ENCODE assay signal across 22 mouse cellular contexts in the genomic region with DNA sequence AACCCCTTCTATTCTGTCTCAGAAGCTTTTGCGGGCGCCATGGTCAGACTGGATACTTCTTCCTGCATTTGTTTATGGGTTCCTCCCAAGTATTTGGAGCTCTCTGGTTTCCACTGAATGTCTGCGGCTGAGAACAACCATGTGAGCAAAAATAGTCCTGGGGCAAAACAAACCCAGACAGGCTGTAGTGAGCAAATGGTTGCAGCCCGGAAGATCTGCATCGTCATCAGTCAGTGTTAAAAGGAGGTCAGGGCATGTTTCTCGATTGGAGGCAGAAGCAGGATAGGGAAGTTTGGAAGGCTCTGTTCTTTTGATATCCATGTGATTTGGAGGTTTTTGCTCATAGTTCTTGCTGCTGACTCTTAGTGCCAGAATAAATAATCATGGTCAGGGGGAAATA.
DNase-seq lines count a peak whose midpoint lies in the region; ATAC-seq lines count a peak whose summit lies in the region.
"Had no signal": no experiment of that assay in that cellular context is flagged by ENCODE, and none has a peak within 500 bp of the region (broad histone marks: within the 10 kb centered on the region; RNA-seq: fewer than 3 reads in every experiment).

No protein-coding gene starts in this region.

- no peaks in the 10 kb centered on the region for H3K9me3 ChIP-seq in embryonic facial prominence, embryonic 14.5 days (ENCODE audit: control insufficient read depth, low read length)
- H3K9me3 ChIP-seq in embryonic facial prominence, embryonic 10.5 days = no peaks in the 10 kb centered on the region
- H3K9me3 ChIP-seq: hindbrain, embryonic 13.5 days; midbrain, embryonic 10.5 days had no signal

- 34% methylated on average over 6 of the region's 6 CpGs for WGBS in embryonic facial prominence, embryonic 14.5 days
- 56% methylated on average over 6 of the region's 6 CpGs for WGBS in embryonic facial prominence, embryonic 10.5 days

- H3K9ac ChIP-seq in embryonic facial prominence, embryonic 14.5 days (ENCODE audit: low read depth, low read length) = no peak overlapping the region
- H3K9ac ChIP-seq: hindbrain, embryonic 13.5 days had no signal

- H3K36me3 ChIP-seq in embryonic facial prominence, embryonic 14.5 days (ENCODE audit: control insufficient read depth, insufficient read depth, low read length) = no peaks in the 10 kb centered on the region
- no peaks in the 10 kb centered on the region for H3K36me3 ChIP-seq in embryonic facial prominence, embryonic 10.5 days (replicated peaks)
- H3K36me3 ChIP-seq: hindbrain, embryonic 13.5 days; midbrain, embryonic 10.5 days had no signal

- no peak overlapping the region for H3K27ac ChIP-seq in embryonic facial prominence, embryonic 14.5 days (replicated peaks; ENCODE audit: low read depth, low read length)
- no peak overlapping the region for H3K27ac ChIP-seq in embryonic facial prominence, embryonic 10.5 days (replicated peaks)
- H3K27ac ChIP-seq: hindbrain, embryonic 13.5 days; layer of hippocampus, adult 2 months; macrophage; midbrain, embryonic 10.5 days; stomach, postnatal 0 days had no signal

- no peak overlapping the region for H3K4me3 ChIP-seq in embryonic facial prominence, embryonic 14.5 days (ENCODE audit: low read depth, low read length)
- H3K4me3 ChIP-seq in embryonic facial prominence, embryonic 10.5 days = no peak overlapping the region
- H3K4me3 ChIP-seq: erythroblast, embryonic 14.5 days; hindbrain, embryonic 13.5 days; layer of hippocampus, adult 2 months; midbrain, embryonic 10.5 days had no signal

- DNase-seq in embryonic facial prominence, embryonic 14.5 days (ENCODE audit: low spot score) = peak; percentile 76
- DNase-seq in embryonic facial prominence, embryonic 10.5 days (ENCODE audit: low spot score) = no peak
- DNase-seq in kidney, adult 11 months = peak; percentile 3
- DNase-seq in kidney, adult 18-20 months = no peak
- DNase-seq in lung, postnatal 10 days = peak; percentile 8
- no peak for DNase-seq in lung, adult 18-20 months
- peak; percentile 20 for DNase-seq in yolk sac, embryonic 10.5 days (ENCODE audit: low spot score)
- DNase-seq in frontal cortex, postnatal 36 days (ENCODE audit: low spot score in 2 of 2) = no peak
- DNase-seq: adrenal gland, adult 8-10 months; B cell, adult 2 months; cerebellum, postnatal 10 days; kidney, postnatal 14 days; layer of hippocampus, postnatal 36 days; right cerebral cortex, adult 18-20 months had no signal

- no peaks in the 10 kb centered on the region for H3K4me1 ChIP-seq in embryonic facial prominence, embryonic 14.5 days (ENCODE audit: control insufficient read depth, insufficient read depth, low read length)
- H3K4me1 ChIP-seq in embryonic facial prominence, embryonic 10.5 days = peaks cover 8% of the 10 kb centered on the region; the same call in 1 of the 2 replicates
- H3K4me1 ChIP-seq: hindbrain, embryonic 13.5 days; midbrain, embryonic 10.5 days had no signal

- peak; percentile 30; the same call in 1 of the 2 replicates for ATAC-seq in embryonic facial prominence, embryonic 14.5 days (ENCODE audit: low read depth)
- ATAC-seq: forebrain, embryonic 14.5 days; inflammation-experienced regulatory T-cells, adult 6 months had no signal

- H3K27me3 ChIP-seq in embryonic facial prominence, embryonic 14.5 days (replicated peaks; ENCODE audit: control insufficient read depth, insufficient read depth, low read length) = no peaks in the 10 kb centered on the region
- H3K27me3 ChIP-seq in embryonic facial prominence, embryonic 10.5 days (replicated peaks; ENCODE audit: low read depth, poor library complexity, severe bottlenecking) = no peaks in the 10 kb centered on the region
- H3K27me3 ChIP-seq: hindbrain, embryonic 13.5 days had no signal

- no peak overlapping the region for H3K4me2 ChIP-seq in embryonic facial prominence, embryonic 14.5 days (ENCODE audit: low read depth, low read length)
- H3K4me2 ChIP-seq: hindbrain, embryonic 13.5 days had no signal

Comparison
In these comparisons a context has a peak if more than half of its experiments do, and no peak if none do; other contexts are left out.
1. DNase-seq: peak in embryonic facial prominence, embryonic 14.5 days (single experiment), kidney, adult 11 months (single experiment), lung, postnatal 10 days (single experiment) and yolk sac, embryonic 10.5 days (single experiment); none in embryonic facial prominence, embryonic 10.5 days (single experiment), kidney, adult 18-20 months (single experiment), lung, adult 18-20 months (0 of 2) and frontal cortex, postnatal 36 days (0 of 2).